Mouse (Mus musculus) lung, embryonic 15.5 days (tissue): ENCODE measurements around the gene Fndc3b. TPM values are rescaled to one million over a fixed set of nuclear protein-coding genes. Genes with fewer than 3 reads are reported as not detected.

Experiments used
- ATAC-seq: fragments of 200-750 bp; cut with Nextera tagmentation; 2 replicates; pipeline ENCODE4 v1.8.0; 2017; ENCODE audit warnings: moderate number of reproducible peaks, borderline replicate concordance; ENCODE audit not compliant: low FRiP score, low TSS enrichment; ENCODE audit errors: extremely low read depth
- H3K27ac ChIP-seq: fragments of 300-500 bp; sonication (generic); 2 replicates; pipeline ENCODE4 v1.5.1; 2015; ENCODE audit warnings: moderate library complexity, mild to moderate bottlenecking, inconsistent platforms
- H3K27me3 ChIP-seq: fragments of 300-500 bp; sonication (generic); 2 replicates; pipeline ENCODE4 v1.6.1; 2015; ENCODE audit warnings: inconsistent platforms
- H3K36me3 ChIP-seq: fragments of 300-500 bp; sonication (generic); 2 replicates; pipeline ENCODE4 v1.6.1; 2015; ENCODE audit warnings: inconsistent platforms
- H3K4me1 ChIP-seq: fragments of 300-500 bp; sonication (generic); 2 replicates; pipeline ENCODE4 v1.6.1; 2015; ENCODE audit warnings: inconsistent platforms
- H3K4me2 ChIP-seq: fragments of 300-500 bp; sonication (generic); 2 replicates; pipeline ENCODE4 v1.6.1; 2015; ENCODE audit warnings: inconsistent platforms, mild to moderate bottlenecking, moderate library complexity
- H3K4me3 ChIP-seq: fragments of 300-500 bp; sonication (generic); 2 replicates; pipeline ENCODE4 v1.5.1; 2015; ENCODE audit warnings: mild to moderate bottlenecking, inconsistent platforms
- H3K9ac ChIP-seq: fragments of 300-500 bp; sonication (generic); 2 replicates; pipeline ENCODE4 v1.6.1; 2015; ENCODE audit warnings: inconsistent platforms
- H3K9me3 ChIP-seq: fragments of 300-500 bp; sonication (generic); 2 replicates; pipeline ENCODE4 v1.6.1; 2016; ENCODE audit warnings: inconsistent platforms
- WGBS: fragments of 180-500 bp; shearing (Covaris S2); methylation state at CpG from one replicate; pipeline ENCODE4 v1.1.7; 2015; 5-methylcytosine and 5-hydroxymethylcytosine counted together
- polyA plus RNA-seq: library from polyadenylated mRNA; unstranded; fragments of >200 nt; fragmentation: Nextera tagmentation; extraction: Ambion mirVana; gene quantifications from 2 replicates; pipeline ENCODE4 v1.2.1, GENCODE M21; 2015

Gene Fndc3b
- polyA plus RNA-seq, 1 experiment from 2014 or later, result 35.7 TPM

DNA sequence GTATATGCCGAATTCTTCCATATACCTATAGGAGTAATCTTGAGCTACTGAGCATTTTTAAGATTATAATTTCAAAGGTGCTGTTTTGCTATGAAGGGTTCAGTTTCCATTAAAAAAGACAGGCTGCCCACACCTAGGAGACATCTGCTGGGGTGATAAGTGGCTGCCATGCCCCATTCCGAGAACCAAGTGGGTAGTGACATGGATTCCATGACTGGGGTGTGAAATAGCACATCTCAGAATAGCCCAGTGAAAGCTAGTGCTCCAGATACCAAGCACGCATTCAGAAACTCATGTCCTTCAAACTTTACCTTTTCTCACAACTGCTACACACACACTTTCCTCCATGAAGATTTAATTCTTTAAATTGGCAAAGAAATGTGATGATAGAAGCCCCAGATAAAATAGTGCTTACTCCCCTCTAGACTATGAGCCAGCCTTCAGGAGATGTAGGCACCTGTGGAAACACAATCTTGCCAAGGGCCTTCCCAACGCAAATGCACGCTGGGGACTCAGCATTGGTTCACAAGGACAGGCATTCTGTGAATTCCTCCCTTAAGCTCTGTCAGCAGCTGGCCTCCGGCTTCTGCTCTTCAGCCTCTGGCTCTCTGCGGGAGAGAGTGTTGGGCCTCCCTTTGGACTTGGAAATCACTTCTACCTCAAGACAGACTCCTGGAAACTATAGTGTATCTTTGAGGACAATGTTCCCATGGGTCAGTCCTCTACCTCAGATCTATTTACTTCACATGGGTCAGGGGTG lies 207.6 kb downstream of the Fndc3b start:
- peaks cover 80% of the 10 kb centered on the region for H3K36me3 ChIP-seq
- H3K4me1 ChIP-seq, result no peaks in the 10 kb centered on the region
- no peak overlapping the region for H3K4me2 ChIP-seq
- no peaks in the 10 kb centered on the region for H3K9me3 ChIP-seq
- no peak overlapping the region for H3K27ac ChIP-seq
- H3K4me3 ChIP-seq, result no peak overlapping the region
- H3K27me3 ChIP-seq, result no peaks in the 10 kb centered on the region
- no peak for ATAC-seq
- H3K9ac ChIP-seq, result no peak overlapping the region
- WGBS, result 85% methylated on average over 7 of the region's 7 CpGs

GRCm38 (mm10) chr3:27495296-27496073 lies 215.6 kb downstream of the Fndc3b start:
- Histone ChIP-seq H3K27me3 (no peaks in the 10 kb centered on the region), H3K4me2 (no peak overlapping the region), H3K27ac (no peak overlapping the region), H3K36me3 (peaks cover 67% of the 10 kb centered on the region), H3K9me3 (no peaks in the 10 kb centered on the region), H3K9ac (no peak overlapping the region), H3K4me1 (no peaks in the 10 kb centered on the region), H3K4me3 (no peak overlapping the region)
- no peak for ATAC-seq
- 76% methylated on average over 14 of the region's 14 CpGs for WGBS

- no peak overlapping the region for H3K9ac ChIP-seq
- H3K27me3 ChIP-seq, result no peaks in the 10 kb centered on the region
- WGBS, result 75% methylated on average over 6 of the region's 6 CpGs
- no peak overlapping the region for H3K27ac ChIP-seq
- no peaks in the 10 kb centered on the region for H3K9me3 ChIP-seq
- no peak overlapping the region for H3K4me3 ChIP-seq
- peaks cover 66% of the 10 kb centered on the region for H3K36me3 ChIP-seq
- no peak overlapping the region for H3K4me2 ChIP-seq
- no peak for ATAC-seq
- H3K4me1 ChIP-seq, result no peaks in the 10 kb centered on the region
Measured at GRCm38 (mm10) chr3:27494698-27495097, 216.4 kb downstream of the Fndc3b start.

DNA sequence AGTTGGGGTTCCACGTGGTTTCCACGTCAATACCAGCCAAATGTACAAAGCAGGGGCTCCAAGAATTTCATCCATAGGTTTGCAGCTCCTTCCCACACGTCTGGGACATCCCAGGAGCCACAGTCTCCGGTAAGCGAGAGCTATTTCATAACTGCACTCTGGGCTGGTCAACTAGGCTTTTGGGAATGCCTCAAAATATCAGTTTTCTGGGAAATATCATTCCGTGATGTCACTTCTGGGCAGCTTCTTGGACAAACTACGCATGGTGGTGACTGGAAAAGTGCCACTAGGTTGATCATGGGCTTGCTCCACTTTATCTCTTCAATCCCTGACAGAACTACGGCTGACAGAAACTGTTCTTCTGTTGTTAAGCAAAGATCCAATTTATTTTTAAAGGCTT lies 217.0 kb downstream of the Fndc3b start:
- Histone ChIP-seq H3K9me3 (no peaks in the 10 kb centered on the region), H3K27ac (no peak overlapping the region), H3K4me3 (no peak overlapping the region), H3K27me3 (no peaks in the 10 kb centered on the region), H3K4me2 (no peak overlapping the region), H3K9ac (no peak overlapping the region), H3K4me1 (no peaks in the 10 kb centered on the region), H3K36me3 (peaks cover 68% of the 10 kb centered on the region)
- no peak for ATAC-seq
- WGBS, result 88% methylated on average over 8 of the region's 8 CpGs

GRCm38 (mm10) chr3:27491821-27492220 lies 219.3 kb downstream of the Fndc3b start:
- no peak overlapping the region for H3K4me3 ChIP-seq
- H3K9ac ChIP-seq, result no peak overlapping the region
- H3K4me2 ChIP-seq, result no peak overlapping the region
- no peaks in the 10 kb centered on the region for H3K27me3 ChIP-seq
- H3K36me3 ChIP-seq, result peaks cover 66% of the 10 kb centered on the region
- ATAC-seq, result no peak
- no peaks in the 10 kb centered on the region for H3K4me1 ChIP-seq
- WGBS, result 75% methylated on average over 6 of the region's 6 CpGs
- H3K27ac ChIP-seq, result no peak overlapping the region
- no peaks in the 10 kb centered on the region for H3K9me3 ChIP-seq

DNA sequence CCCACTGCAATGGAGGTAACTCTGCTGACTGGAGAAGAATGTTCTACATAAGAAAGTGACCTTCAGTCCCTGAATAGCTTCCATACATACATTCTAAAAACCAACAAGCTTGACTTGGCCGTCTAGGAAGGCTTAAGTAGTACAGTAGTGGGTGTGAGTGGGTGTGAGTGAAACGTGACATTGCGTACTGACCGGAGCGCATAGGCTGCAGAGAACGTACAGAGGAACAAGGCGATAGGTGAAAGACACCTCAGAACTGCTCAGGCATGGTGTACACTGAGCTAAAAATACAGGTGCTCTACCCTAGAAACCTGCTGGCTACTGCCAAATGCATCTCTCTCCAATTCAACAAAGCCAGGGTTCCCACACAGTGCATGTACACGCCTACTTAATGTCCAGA lies 219.7 kb downstream of the Fndc3b start:
- no peak overlapping the region for H3K4me2 ChIP-seq
- H3K9me3 ChIP-seq, result no peaks in the 10 kb centered on the region
- no peak for ATAC-seq
- H3K27ac ChIP-seq, result no peak overlapping the region
- 84% methylated on average over 8 of the region's 8 CpGs for WGBS
- H3K27me3 ChIP-seq, result no peaks in the 10 kb centered on the region
- peaks cover 65% of the 10 kb centered on the region for H3K36me3 ChIP-seq
- H3K9ac ChIP-seq, result no peak overlapping the region
- H3K4me3 ChIP-seq, result no peak overlapping the region
- H3K4me1 ChIP-seq, result no peaks in the 10 kb centered on the region

DNA sequence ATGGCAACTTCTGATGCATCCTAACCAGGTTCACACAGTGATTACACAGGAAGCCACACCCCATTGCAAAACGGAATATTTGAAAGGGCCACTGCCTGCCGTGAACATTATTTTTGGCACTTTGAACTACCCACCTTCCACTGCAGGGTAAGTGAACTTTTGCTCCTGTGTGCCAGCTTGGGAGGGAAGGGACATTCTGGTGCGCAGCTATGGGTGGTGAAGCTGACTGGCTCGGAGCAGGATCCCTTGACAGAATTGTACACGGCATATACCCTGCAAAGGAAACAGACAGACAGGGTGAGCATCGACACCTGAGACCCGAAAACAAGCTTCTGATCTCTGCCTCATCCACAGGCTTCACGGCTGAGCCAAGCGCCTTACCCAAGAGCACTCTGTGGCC lies 220.2 kb downstream of the Fndc3b start:
- H3K4me3 ChIP-seq, result no peak overlapping the region
- H3K27me3 ChIP-seq, result no peaks in the 10 kb centered on the region
- WGBS, result 76% methylated on average over 9 of the region's 9 CpGs
- H3K4me2 ChIP-seq, result no peak overlapping the region
- H3K27ac ChIP-seq, result no peak overlapping the region
- no peak overlapping the region for H3K9ac ChIP-seq
- no peak for ATAC-seq
- no peaks in the 10 kb centered on the region for H3K9me3 ChIP-seq
- no peaks in the 10 kb centered on the region for H3K4me1 ChIP-seq
- H3K36me3 ChIP-seq, result peaks cover 67% of the 10 kb centered on the region

GRCm38 (mm10) chr3:27489550-27489949 lies 221.6 kb downstream of the Fndc3b start:
- H3K4me1 ChIP-seq, result no peaks in the 10 kb centered on the region
- H3K27ac ChIP-seq, result peak overlapping the region; percentile 11; the same call in 1 of the 2 replicates
- ATAC-seq, result no peak
- H3K27me3 ChIP-seq, result no peaks in the 10 kb centered on the region
- no peaks in the 10 kb centered on the region for H3K9me3 ChIP-seq
- H3K4me2 ChIP-seq, result no peak overlapping the region
- H3K9ac ChIP-seq, result no peak overlapping the region
- WGBS, result 83% methylated on average over 6 of the region's 6 CpGs
- H3K4me3 ChIP-seq, result no peak overlapping the region
- peaks cover 80% of the 10 kb centered on the region for H3K36me3 ChIP-seq

DNA sequence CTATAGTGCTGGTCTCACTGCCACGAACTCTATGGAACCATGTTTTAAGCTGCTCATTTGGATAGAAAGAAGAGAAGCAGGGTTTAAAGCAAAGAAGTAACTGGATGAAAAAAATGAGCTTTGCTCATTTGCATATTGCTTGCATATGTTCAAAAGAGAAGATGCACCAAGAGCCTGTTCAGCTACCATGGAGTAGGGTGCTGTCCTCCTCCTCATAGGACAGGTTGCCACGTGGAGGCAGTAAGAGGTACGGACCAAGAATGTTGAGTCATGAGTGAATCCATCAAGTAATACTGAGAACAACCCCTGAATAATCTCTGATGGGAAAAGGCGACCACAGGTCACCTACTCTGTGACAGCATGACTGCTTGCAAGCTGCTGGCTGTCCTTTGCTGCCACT lies 226.0 kb downstream of the Fndc3b start:
- no peaks in the 10 kb centered on the region for H3K4me1 ChIP-seq
- 84% methylated on average over 4 of the region's 4 CpGs for WGBS
- no peak overlapping the region for H3K27ac ChIP-seq
- H3K27me3 ChIP-seq, result no peaks in the 10 kb centered on the region
- H3K4me3 ChIP-seq, result no peak overlapping the region
- ATAC-seq, result no peak
- no peaks in the 10 kb centered on the region for H3K9me3 ChIP-seq
- H3K36me3 ChIP-seq, result peaks cover 64% of the 10 kb centered on the region
- H3K4me2 ChIP-seq, result no peak overlapping the region
- no peak overlapping the region for H3K9ac ChIP-seq

DNA sequence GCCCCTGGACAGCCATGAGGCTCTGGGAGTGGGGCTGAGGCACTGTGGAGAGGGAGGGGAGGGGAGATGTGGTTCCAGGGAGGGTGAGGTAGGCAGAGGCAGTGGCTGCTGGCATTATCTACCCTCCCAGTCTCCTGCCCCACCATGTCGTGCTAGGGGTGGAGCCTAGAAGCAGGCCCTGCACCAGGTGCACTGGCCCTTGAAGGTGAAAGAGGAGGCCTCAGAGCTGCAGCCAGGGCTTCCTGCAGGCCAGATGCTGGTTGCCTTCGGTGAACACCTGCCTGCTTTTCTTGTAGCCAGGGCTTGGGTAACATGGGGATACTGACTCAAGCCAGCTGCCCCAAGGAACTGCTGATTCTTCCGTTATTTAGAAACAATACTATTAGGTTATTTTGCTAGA lies 226.4 kb downstream of the Fndc3b start:
- Histone ChIP-seq H3K4me3 (no peak overlapping the region), H3K4me1 (no peaks in the 10 kb centered on the region), H3K27me3 (no peaks in the 10 kb centered on the region), H3K36me3 (peaks cover 59% of the 10 kb centered on the region), H3K9me3 (no peaks in the 10 kb centered on the region), H3K4me2 (no peak overlapping the region), H3K9ac (no peak overlapping the region), H3K27ac (no peak overlapping the region)
- WGBS, result 66% methylated on average over 3 of the region's 3 CpGs
- no peak; the same call in 1 of the 2 replicates for ATAC-seq

- 80% methylated on average over 10 of the region's 10 CpGs for WGBS
- no peak overlapping the region for H3K4me3 ChIP-seq
- no peaks in the 10 kb centered on the region for H3K4me1 ChIP-seq
- peaks cover 55% of the 10 kb centered on the region for H3K36me3 ChIP-seq
- no peak overlapping the region for H3K4me2 ChIP-seq
- no peak overlapping the region for H3K27ac ChIP-seq
- H3K9me3 ChIP-seq, result no peaks in the 10 kb centered on the region
- H3K9ac ChIP-seq, result no peak overlapping the region
- no peaks in the 10 kb centered on the region for H3K27me3 ChIP-seq
- ATAC-seq, result no peak
Measured at GRCm38 (mm10) chr3:27483762-27484161, 227.3 kb downstream of the Fndc3b start.

GRCm38 (mm10) chr3:27483321-27483720 lies 227.8 kb downstream of the Fndc3b start:
- no peak for ATAC-seq

More at GRCm38 (mm10) chr3:27483321-27483720, 227.8 kb downstream of the Fndc3b start:
- H3K9me3 ChIP-seq, result no peaks in the 10 kb centered on the region
- H3K27me3 ChIP-seq, result no peaks in the 10 kb centered on the region
- WGBS, result 66% methylated on average over 3 of the region's 3 CpGs
- H3K27ac ChIP-seq, result no peak overlapping the region
- no peaks in the 10 kb centered on the region for H3K4me1 ChIP-seq
- no peak overlapping the region for H3K9ac ChIP-seq
- H3K36me3 ChIP-seq, result peaks cover 55% of the 10 kb centered on the region
- H3K4me2 ChIP-seq, result no peak overlapping the region
- no peak overlapping the region for H3K4me3 ChIP-seq
